Comparison of ENCODE assay signal across 20 mouse cellular contexts in the genomic region with DNA sequence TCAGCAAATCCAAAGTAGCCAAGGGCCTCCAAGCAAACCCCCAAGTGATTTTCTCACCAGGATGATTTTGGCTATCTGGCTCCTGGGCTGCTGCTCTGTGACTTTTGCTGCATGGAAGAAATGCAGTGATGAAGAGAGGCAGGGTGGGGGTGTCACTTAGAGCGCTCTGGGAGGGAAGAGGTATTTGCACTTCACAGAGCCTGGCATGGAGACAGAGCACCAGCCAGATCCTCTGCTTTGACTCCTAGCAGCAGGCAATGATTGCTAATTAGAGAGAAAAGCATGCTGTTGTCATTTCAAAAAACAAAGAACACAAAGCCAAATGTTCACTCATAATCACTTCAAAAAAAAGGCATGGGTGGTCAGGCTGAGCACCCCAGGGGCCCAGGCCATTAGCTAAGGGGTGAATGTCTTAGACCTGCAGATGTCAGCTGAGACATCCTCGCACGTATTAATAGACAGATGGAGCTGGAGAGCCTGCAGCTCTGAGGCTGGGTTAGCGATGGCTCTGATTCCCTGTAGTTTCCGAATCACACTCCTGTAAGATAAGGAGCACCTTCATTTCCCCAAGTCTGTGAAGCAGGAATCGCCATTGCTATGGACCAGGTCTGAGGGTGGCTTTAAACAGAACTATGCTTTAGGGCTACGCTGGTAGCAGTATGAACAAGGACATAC. TPM values are rescaled to one million over a fixed set of nuclear protein-coding genes. Genes with fewer than 3 reads are reported as not detected.
DNase-seq lines count a peak whose midpoint lies in the region; ATAC-seq and TF ChIP-seq lines count a peak whose summit lies in the region.
"Had no signal": no experiment of that assay in that cellular context is flagged by ENCODE, and none has a peak within 500 bp of the region (broad histone marks: within the 10 kb centered on the region; RNA-seq: fewer than 3 reads in every experiment).

No protein-coding gene starts in this region.

- DNase-seq in heart, adult 11 months, result peak; percentile 78
- no peak for DNase-seq in heart, postnatal 25 days (ENCODE audit: low spot score)
- no peak for DNase-seq in midbrain, embryonic 11.5 days (ENCODE audit: low spot score, missing footprints)
- DNase-seq in brain, embryonic 14.5 days (ENCODE audit: low read depth), result peak; percentile 79
- DNase-seq in lung, postnatal 10 days, result no peak
- DNase-seq: cerebellum, adult 18-20 months; heart, postnatal 36 days; right cerebral cortex, postnatal 14 days; thymus, postnatal 25 days had no signal

- H3K27ac ChIP-seq in midbrain, embryonic 13.5 days, result peak overlapping the region; percentile 27; the same call in 1 of the 2 replicates
- no peak overlapping the region for H3K27ac ChIP-seq in midbrain, embryonic 11.5 days (ENCODE audit: low read depth, low read length)
- H3K27ac ChIP-seq in midbrain, embryonic 16.5 days (ENCODE audit: low read length), result peak overlapping the region; percentile 33; the same call in 1 of the 2 replicates
- H3K27ac ChIP-seq: embryonic facial prominence, embryonic 13.5 days; left cerebral cortex, adult 2 months; limb, embryonic 12.5 days; liver, embryonic 15.5 days; midbrain, embryonic 12.5 days had no signal

- peak; percentile 72; the same call in 1 of the 2 replicates for ATAC-seq in midbrain, embryonic 13.5 days
- no peak for ATAC-seq in midbrain, embryonic 11.5 days (ENCODE audit: low FRiP score)
- no peak for ATAC-seq in midbrain, embryonic 16.5 days
- ATAC-seq in frontal cortex, adult (ENCODE audit: low TSS enrichment), result no peak
- ATAC-seq: intestine, embryonic 16.5 days; lung, postnatal 0 days had no signal

- no peak for TF ChIP-seq CTCF in brain, embryonic 14.5 days (IDR thresholded peaks at IDR 0.05; ENCODE audit: borderline replicate concordance, extremely low read depth, insufficient read depth, insufficient read length)

- no peak for TF ChIP-seq POLR2A in brain, embryonic 14.5 days (IDR thresholded peaks at IDR 0.05; ENCODE audit: borderline replicate concordance, extremely low read depth, insufficient read depth, insufficient read length, poor library complexity, severe bottlenecking)

- no peaks in the 10 kb centered on the region for H3K36me3 ChIP-seq in midbrain, embryonic 13.5 days
- no peaks in the 10 kb centered on the region for H3K36me3 ChIP-seq in midbrain, embryonic 11.5 days (ENCODE audit: control insufficient read depth, insufficient read depth, low read length)
- H3K36me3 ChIP-seq in midbrain, embryonic 16.5 days (ENCODE audit: control insufficient read depth, insufficient read depth, low read length), result no peaks in the 10 kb centered on the region
- H3K36me3 ChIP-seq: embryonic facial prominence, embryonic 13.5 days; heart, embryonic 12.5 days; limb, embryonic 12.5 days; liver, embryonic 15.5 days; midbrain, embryonic 12.5 days had no signal

- H3K4me2 ChIP-seq in midbrain, embryonic 13.5 days (replicated peaks), result no peak overlapping the region
- no peak overlapping the region for H3K4me2 ChIP-seq in midbrain, embryonic 11.5 days
- no peak overlapping the region for H3K4me2 ChIP-seq in midbrain, embryonic 16.5 days (ENCODE audit: low read length)
- H3K4me2 ChIP-seq: embryonic facial prominence, embryonic 13.5 days; heart, embryonic 12.5 days; limb, embryonic 12.5 days; liver, embryonic 15.5 days; midbrain, embryonic 12.5 days had no signal

- WGBS in midbrain, embryonic 13.5 days, result 26% methylated on average over 7 of the region's 7 CpGs
- WGBS in midbrain, embryonic 11.5 days, result 30% methylated on average over 7 of the region's 7 CpGs
- 14% methylated on average over 7 of the region's 7 CpGs for WGBS in midbrain, embryonic 16.5 days

- no peaks in the 10 kb centered on the region for H3K9me3 ChIP-seq in midbrain, embryonic 13.5 days
- no peaks in the 10 kb centered on the region for H3K9me3 ChIP-seq in midbrain, embryonic 11.5 days (ENCODE audit: control insufficient read depth, low read length)
- H3K9me3 ChIP-seq in midbrain, embryonic 16.5 days (replicated peaks; ENCODE audit: control insufficient read depth, low read length, poor library complexity, severe bottlenecking), result no peaks in the 10 kb centered on the region
- H3K9me3 ChIP-seq: embryonic facial prominence, embryonic 13.5 days; heart, embryonic 12.5 days; limb, embryonic 12.5 days; liver, embryonic 15.5 days; midbrain, embryonic 12.5 days had no signal

- no peak overlapping the region for H3K4me3 ChIP-seq in midbrain, embryonic 13.5 days (replicated peaks)
- no peak overlapping the region for H3K4me3 ChIP-seq in midbrain, embryonic 11.5 days (ENCODE audit: low read depth, low read length)
- H3K4me3 ChIP-seq in midbrain, embryonic 16.5 days (ENCODE audit: low read depth, low read length), result no peak overlapping the region
- H3K4me3 ChIP-seq: embryonic facial prominence, embryonic 13.5 days; heart, embryonic 12.5 days; left cerebral cortex, adult 2 months; limb, embryonic 12.5 days; liver, embryonic 15.5 days; midbrain, embryonic 12.5 days had no signal

- H3K4me1 ChIP-seq in midbrain, embryonic 13.5 days (replicated peaks), result peaks cover 9% of the 10 kb centered on the region
- no peaks in the 10 kb centered on the region for H3K4me1 ChIP-seq in midbrain, embryonic 11.5 days (ENCODE audit: control insufficient read depth, insufficient read depth, low read length)
- peaks cover 6% of the 10 kb centered on the region for H3K4me1 ChIP-seq in midbrain, embryonic 16.5 days (ENCODE audit: control insufficient read depth, insufficient read depth, low read length)
- H3K4me1 ChIP-seq: embryonic facial prominence, embryonic 13.5 days; limb, embryonic 12.5 days; liver, embryonic 15.5 days; midbrain, embryonic 12.5 days had no signal

- intact Hi-C loops in heart, postnatal 25 days (cut with DNase I), result no loop called here

- H3K27me3 ChIP-seq in midbrain, embryonic 13.5 days, result 0 out of 2 replicates have a peak, but pooled peaks cover 10% of the 10 kb centered on the region
- H3K27me3 ChIP-seq in midbrain, embryonic 11.5 days (ENCODE audit: control insufficient read depth, insufficient read depth, low read length), result no peaks in the 10 kb centered on the region
- H3K27me3 ChIP-seq in midbrain, embryonic 16.5 days (ENCODE audit: control insufficient read depth, insufficient read depth, low read depth, low read length), result no peaks in the 10 kb centered on the region
- H3K27me3 ChIP-seq: embryonic facial prominence, embryonic 13.5 days; heart, embryonic 12.5 days; limb, embryonic 12.5 days had no signal

- H3K9ac ChIP-seq in midbrain, embryonic 13.5 days (replicated peaks), result no peak overlapping the region
- no peak overlapping the region for H3K9ac ChIP-seq in midbrain, embryonic 11.5 days (ENCODE audit: low read length)
- 0 out of 2 replicates have a peak overlapping the region, but pooled peaks have one; percentile 20 for H3K9ac ChIP-seq in midbrain, embryonic 16.5 days (ENCODE audit: low read depth, low read length)
- H3K9ac ChIP-seq: embryonic facial prominence, embryonic 13.5 days; heart, embryonic 12.5 days; limb, embryonic 12.5 days; liver, embryonic 15.5 days; midbrain, embryonic 12.5 days had no signal

RNA-seq across cellular contexts. Expression of gene Wdr11, which starts 16.4 kb away (rescaled TPM):
- total RNA-seq in heart, postnatal 25 days (2021), result 10 to 100 TPM; 20.8 to 23.2 TPM
- polyA plus RNA-seq in midbrain, embryonic 13.5 days (2015; fragmentation: Nextera tagmentation; extraction: Ambion mirVana), result 37.7 and 38.3 TPM in 2 replicates
- 37.6 and 39.9 TPM in 2 replicates for polyA plus RNA-seq in midbrain, embryonic 11.5 days (2014; fragmentation: Nextera tagmentation; extraction: Ambion mirVana)
- 34.2 and 38.2 TPM in 2 replicates for polyA plus RNA-seq in brain, embryonic 14.5 days (2012; rRNA removed)
- 38.7 and 39.6 TPM in 2 replicates for polyA plus RNA-seq in midbrain, embryonic 16.5 days (2015; fragmentation: Nextera tagmentation; extraction: Ambion mirVana)

Comparison
In these comparisons a context has a peak if more than half of its experiments do, and no peak if none do; other contexts are left out.
1. DNase-seq: peak in heart, adult 11 months (single experiment) and brain, embryonic 14.5 days (single experiment); none in heart, postnatal 25 days (single experiment), midbrain, embryonic 11.5 days (single experiment) and lung, postnatal 10 days (single experiment).